Mouse (Mus musculus) inflammation-experienced regulatory T-cells, adult 6 months (primary cell): ENCODE measurements around the gene Klf15. TPM values are rescaled to one million over a fixed set of nuclear protein-coding genes. Genes with fewer than 3 reads are reported as not detected.

Source experiments
- ATAC-seq: one replicate; pipeline ENCODE4 v1.8.0; 2017
- polyA plus RNA-seq, 3 experiments: library from polyadenylated mRNA; unstranded; fragments of 100-300 nt; shearing (Covaris generic); gene quantifications; one replicate each; pipeline ENCODE4 v1.2.1; 2017

The Klf15 gene
- not detected for polyA plus RNA-seq

DNA sequence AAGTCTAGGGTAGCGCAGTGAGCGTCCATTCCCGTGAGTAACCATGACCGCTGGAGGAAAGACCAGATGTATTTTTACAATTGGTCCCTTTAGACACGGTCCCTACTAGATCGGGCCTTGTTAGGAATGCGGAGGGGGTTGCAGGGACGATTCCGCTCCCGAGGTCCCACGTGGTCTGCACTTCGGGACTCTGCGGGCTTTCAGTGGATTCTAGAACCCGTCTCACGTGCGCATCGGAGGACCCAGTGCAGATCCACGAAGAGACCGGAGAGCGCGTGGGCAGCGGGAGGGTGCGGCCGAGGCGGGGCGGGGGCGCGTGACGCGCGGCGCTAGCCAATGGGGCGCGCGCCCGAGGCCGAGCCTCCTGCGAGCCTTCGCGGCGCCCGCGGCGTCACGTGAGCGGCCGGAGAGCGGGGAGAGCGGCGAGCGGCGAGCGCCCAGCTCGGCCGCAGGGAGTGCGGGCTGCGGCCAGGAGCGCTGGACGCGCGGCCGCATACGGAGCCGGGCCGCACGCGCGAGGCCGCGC lies at the start of gene Klf15:
Klf15 (plus strand) TSS at position 396 of the 526 bp plus-strand sequence.
- no peak for ATAC-seq

- peak; percentile 77 for ATAC-seq
Measured at GRCm38 (mm10) chr6:90422565-90422964, 39.8 kb upstream of the Klf15 start.

- ATAC-seq, result no peak
Measured at GRCm38 (mm10) chr6:90425361-90425760, 37.0 kb upstream of the Klf15 start.

DNA sequence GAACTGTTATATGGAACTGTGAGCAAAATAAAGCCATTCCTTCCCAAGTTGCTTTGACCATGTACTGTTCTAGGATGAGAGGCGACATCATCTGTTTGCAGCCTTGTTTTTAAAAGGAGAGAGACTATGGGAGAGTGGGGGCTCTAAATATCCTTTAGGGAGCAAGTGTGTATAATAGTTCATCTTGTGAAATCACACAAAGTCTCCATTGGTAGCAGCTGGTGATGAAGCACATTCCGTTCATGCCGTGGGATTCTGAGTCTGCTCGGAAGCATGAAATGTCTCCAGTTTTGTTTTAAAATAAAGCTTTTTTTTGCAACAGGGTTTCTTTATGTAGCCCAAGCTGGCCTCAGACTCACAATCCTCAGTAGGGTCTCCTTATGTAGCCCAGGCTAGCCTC lies 36.4 kb upstream of the Klf15 start:
- no peak for ATAC-seq

DNA sequence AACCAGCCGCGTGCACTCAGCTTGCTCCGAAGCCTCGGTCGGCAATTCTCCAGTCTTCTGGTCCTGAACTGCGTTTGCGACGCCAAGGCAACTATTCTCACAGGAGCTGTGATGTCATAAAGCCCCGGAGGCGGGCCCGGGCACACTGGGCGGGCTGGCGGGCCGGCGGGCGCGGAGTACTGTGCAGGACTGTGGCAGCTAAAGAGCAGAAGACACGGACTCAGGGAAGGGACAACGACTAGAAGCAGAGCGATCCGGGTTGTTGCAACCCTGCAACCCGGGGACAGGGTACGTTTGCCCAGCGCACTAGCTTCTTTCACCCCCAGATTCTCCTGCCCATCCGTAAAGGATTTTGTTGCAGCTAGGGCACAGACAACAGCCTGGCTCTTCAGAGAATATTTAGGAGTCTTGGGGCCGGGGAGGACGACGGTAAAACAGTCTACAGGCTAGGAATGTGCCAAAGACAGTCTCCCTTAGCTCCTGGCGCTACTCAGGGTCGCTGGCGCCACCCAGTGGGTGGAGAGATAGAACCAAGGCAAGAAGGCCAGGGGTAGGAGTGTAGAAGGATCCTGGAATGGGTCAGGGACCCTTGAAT lies 33.9 kb upstream of the Klf15 start, which contains the start of gene Cfap100:
Cfap100 (minus strand) TSS at position 418 of the 595 bp plus-strand sequence.
- no peak for ATAC-seq

GRCm38 (mm10) chr6:90429911-90430310 lies 32.5 kb upstream of the Klf15 start:
- no peak for ATAC-seq

GRCm38 (mm10) chr6:90431487-90431886 lies 30.9 kb upstream of the Klf15 start:
- no peak for ATAC-seq

DNA sequence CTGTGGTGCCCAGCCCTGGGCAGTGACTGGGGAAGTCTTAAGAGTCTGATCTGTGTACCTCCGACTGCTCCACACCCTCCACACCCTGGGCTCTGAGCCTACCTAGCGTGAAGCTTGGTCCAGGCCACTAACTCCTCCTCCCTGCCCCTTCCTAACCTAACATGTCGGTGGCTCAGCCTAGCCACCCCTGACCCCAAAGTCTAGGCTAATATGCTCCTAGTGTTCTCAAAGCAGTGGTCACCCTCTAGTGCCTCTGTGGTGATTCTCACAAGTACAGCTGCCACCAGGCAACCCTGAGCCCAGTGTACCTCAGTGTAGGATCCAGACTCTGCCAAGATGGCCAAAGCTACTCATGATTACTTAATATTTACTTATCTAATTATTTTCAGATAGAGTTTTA lies 27.7 kb upstream of the Klf15 start:
- ATAC-seq, result no peak

DNA sequence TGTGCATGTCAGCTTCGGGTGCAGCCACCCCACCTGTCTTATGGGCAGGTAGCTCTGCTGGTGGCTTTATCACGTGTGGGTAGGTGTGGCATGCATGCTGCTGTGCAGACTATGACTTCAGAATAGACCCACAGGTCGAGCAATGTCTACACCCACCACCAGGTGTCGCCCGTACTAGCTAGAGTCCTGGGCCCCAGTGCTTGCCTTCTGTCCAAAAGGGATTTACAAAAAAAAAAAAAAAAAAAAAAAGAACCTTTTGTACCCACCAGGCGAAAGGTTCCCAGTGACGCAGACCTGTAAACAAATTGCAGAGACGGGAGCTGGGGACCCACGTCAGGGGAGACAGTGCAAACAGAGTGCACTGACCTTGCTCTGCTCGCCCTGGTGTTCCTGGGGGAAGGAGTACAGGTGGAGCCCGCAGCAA lies 27.2 kb upstream of the Klf15 start:
- no peak for ATAC-seq

DNA sequence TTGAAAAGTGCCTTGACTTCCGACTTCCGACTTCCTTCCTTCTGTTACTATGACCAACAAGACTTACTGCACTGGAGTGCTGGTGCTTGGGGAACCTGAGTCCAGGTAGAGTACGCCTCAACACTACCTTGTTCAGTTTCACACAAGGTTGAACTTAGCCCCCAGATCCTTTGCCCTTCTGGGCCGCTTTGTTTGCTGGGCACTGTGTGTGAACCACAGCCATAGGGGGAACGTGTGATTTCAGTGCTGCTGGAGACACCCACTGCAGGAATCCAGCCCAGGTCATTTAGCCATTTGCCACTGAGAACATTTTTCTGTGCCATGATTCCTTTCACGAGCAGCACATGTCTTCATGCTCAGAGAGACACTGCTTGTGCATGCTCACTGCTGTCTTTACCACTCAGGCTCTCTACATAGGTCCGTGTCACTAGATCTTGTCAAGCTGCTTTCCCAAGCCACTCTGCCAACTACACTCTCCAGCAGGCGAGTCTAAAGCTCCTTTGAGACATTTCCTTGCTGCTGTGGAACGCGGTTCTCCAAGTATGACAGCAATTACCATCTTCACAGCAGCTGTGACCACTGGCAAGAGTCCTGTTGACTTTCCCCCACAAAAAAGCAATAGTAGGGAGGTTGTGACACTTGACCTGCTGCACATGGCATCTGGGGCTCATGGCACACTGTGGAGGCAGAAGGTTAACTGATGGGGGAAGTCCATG lies 26.0 kb upstream of the Klf15 start:
- ATAC-seq, result no peak

GRCm38 (mm10) chr6:90437041-90437440 lies 25.3 kb upstream of the Klf15 start:
- no peak for ATAC-seq

DNA sequence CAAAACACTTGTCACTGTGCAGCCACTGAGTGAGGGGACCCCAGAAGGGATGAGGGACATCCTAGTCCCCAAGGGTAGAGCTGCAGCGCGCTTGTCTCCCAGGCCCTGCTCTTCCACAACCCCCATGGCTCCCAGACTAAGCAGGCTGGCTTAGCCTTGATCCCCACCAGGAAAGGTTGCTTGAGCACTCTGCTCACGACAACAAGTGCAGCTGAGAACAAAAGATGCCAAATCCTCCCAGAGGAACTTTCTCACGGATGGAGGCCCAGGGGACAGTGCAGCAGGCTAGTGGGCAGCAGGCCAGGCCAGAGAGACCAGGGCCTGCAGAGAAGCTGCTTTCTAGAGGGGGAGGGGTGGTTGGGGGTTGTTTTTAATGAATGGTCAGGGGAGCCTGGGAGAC lies 15.5 kb upstream of the Klf15 start:
- ATAC-seq, result no peak

DNA sequence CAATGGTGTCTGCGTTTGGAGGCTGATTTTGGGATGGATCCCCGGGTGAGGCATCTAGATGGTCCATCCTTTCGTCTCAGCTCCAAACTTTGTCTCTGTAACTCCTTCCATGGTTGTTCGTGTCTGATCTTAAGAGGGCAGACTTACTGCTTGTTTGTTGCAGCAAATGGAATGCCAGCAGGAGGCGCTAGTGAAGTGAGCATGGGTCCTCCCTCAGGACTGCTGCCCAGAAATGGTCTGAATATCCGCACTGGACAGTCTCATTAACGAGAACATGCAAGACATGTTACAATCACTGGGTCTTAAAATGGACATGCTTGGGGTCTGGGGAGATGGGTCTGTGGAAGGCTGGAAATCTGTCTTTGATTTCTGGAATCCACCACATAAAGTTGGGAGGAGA lies 12.2 kb upstream of the Klf15 start:
- ATAC-seq, result no peak

GRCm38 (mm10) chr6:90450697-90451096 lies 11.7 kb upstream of the Klf15 start:
- no peak for ATAC-seq

- ATAC-seq, result no peak
Measured at GRCm38 (mm10) chr6:90451512-90451911, 10.9 kb upstream of the Klf15 start.

- no peak for ATAC-seq
Measured at GRCm38 (mm10) chr6:90452603-90453002, 9.8 kb upstream of the Klf15 start.

DNA sequence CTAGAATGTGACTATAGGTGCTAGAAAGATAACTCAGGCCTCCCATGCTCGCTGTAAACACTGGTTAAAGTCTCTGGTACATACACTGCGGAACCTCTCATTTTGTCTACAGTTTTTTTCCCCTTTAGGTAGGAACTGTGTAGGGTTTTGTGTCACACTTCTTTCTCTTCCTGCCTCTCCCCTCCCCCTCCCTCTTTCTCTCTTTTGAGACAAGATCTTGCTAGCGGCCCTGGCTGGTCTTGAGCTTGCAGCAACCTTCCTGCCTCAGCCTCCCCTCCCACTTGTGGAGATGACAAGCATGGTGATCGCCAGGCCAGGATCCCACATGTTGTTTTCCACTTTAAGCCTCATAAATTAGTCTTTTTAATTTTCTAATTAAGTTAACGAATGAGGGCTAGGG lies 8.6 kb upstream of the Klf15 start:
- no peak for ATAC-seq

DNA sequence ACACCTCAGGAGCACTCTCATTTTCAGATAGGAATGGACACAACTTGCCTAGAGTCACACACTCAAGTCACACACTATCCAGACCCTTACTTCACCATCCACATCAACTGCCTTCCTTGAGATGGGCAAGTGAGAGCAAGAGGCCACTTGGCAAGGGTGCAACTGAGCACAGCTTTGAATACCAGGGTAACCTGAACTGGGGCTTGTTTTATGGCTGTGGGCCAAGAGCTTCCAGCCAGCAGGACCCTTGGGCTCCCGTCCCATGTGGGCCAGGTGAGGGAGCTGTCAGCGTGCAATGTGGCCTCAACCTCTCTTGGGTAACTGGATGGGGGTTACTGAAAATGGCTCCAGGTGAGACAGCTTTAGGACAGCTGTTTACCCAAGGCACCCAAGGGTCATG lies 5.0 kb upstream of the Klf15 start:
- ATAC-seq, result no peak

GRCm38 (mm10) chr6:90461181-90461580 lies 1.2 kb upstream of the Klf15 start:
- ATAC-seq, result no peak

DNA sequence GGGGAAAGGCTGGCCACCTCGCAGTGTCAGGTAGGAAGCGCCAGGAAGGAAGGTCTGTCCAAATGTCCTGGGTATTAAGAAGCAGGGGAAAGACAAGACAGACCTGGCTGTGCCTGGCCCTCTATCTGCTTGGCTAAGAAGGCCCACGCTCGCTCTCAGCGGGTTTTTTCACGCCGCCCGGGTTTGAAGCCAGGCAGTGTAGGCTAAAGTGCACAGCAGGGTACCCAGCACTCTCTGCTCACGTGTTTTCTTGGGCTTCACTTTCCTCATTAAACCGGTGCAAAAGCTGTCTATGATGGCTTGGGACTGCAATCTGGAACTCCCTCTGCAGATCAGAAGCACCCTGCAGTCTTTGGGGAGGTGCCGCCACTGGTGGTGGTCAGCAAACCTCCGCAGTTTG lies 605 bp upstream of the Klf15 start:
- no peak for ATAC-seq

- ATAC-seq, result no peak
Measured at GRCm38 (mm10) chr6:90462841-90463227, 458 bp downstream of the Klf15 start.

DNA sequence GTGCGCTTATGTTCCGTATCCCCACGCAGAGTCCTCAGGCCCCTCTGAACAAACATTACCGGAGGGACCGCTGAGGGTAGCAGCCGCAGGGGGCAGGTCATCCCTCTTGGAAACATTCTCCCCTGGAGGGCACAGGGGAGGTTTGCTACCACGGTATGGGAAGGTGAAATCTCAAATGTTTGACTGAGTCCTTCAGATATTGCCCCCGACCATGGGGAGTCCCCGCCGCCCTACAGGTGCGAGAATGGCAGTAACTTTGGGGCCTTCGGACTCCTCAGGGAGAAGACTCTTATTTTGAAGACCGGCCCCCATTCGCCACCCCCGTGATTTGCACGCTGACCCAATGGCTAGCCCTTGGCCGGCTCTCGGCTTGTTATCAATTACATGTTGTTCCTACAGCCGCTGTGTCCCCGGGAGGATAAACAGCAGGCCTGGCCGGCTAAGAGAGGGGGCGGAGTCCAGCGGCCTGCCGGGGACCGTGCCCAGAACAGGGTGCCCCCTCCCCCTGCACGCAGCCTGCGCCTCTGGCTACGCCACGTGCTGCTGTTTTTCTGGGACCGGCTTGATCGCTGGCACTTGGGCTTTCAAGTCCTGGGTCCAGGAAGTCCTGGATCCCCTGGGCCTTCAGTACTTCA lies 969 bp downstream of the Klf15 start:
- no peak for ATAC-seq

GRCm38 (mm10) chr6:90463890-90464421 lies 1.6 kb downstream of the Klf15 start:
- no peak for ATAC-seq
